Mouse (Mus musculus) naive thymus-derived CD4-positive, alpha-beta T cell, adult 5 months (primary cell): ENCODE data around the gene Mroh3. TPM values are rescaled to one million over a fixed set of nuclear protein-coding genes. Genes with fewer than 3 reads are reported as not detected.

ENCODE experiments used
- polyA plus RNA-seq: library from polyadenylated mRNA; unstranded; fragments of 100-300 nt; shearing (Covaris generic); gene quantifications from one replicate; pipeline ENCODE4 v1.2.1, GENCODE M21; 2017

Gene Mroh3
- polyA plus RNA-seq: not detected

GRCm38 (mm10) chr1:136212803-136213202 lies at the start of gene Mroh3:
Gene Mroh3 (minus strand): TSS chr1:136212828.

GRCm38 (mm10) chr1:136260635-136261238 lies 48.1 kb upstream of the Mroh3 start, which contains the start of gene Gpr25:
Gene Gpr25 (minus strand): TSS chr1:136260873.

GRCm38 (mm10) chr1:136233892-136234594 lies 21.4 kb upstream of the Mroh3 start, which contains the start of gene Inava:
Gene Inava (minus strand): TSS chr1:136234264.

Other genes with a start within 250 kb of the Mroh3 start
- not detected for gene Igfn1, start 206.5 kb downstream of the Mroh3 start, polyA plus RNA-seq
- gene Tmem9, start 204.7 kb downstream of the Mroh3 start, polyA plus RNA-seq: 27.7 TPM
- gene Ascl5, start 162.0 kb downstream of the Mroh3 start, polyA plus RNA-seq: not detected
- gene Cacna1s, start 160.1 kb downstream of the Mroh3 start, polyA plus RNA-seq: not detected
- gene Kif21b, start 81.4 kb downstream of the Mroh3 start, polyA plus RNA-seq: 74.7 TPM
- not detected for gene Inava, start 21.4 kb upstream of the Mroh3 start, polyA plus RNA-seq
- not detected for gene Gpr25, start 48.0 kb upstream of the Mroh3 start, polyA plus RNA-seq
- 38.7 TPM for gene Camsap2, start 133.3 kb upstream of the Mroh3 start, polyA plus RNA-seq
- gene Ddx59, start 202.4 kb upstream of the Mroh3 start, polyA plus RNA-seq: 17.5 TPM